Mouse (Mus musculus) left cerebral cortex, postnatal 36 days (tissue): ENCODE results near the gene Acbd3. TPM values are rescaled to one million over a fixed set of nuclear protein-coding genes. Genes with fewer than 3 reads are reported as not detected.

Experiments used
- DNase-seq, 2 experiments: peaks; one replicate each; pipeline ENCODE4 v3.0.0; 2021 to 2022; ENCODE audit warnings: low spot score in 2 of 2, mixed read lengths in 1 of 2
- intact Hi-C: fragments of 180-260 bp; cut with DNase I; formaldehyde crosslinking; loops from one replicate; pipeline ENCODE4 v1.15.1; 2025
- total RNA-seq, 2 experiments: library from RNA; stranded (reverse); gene quantifications; 2 replicates each; pipeline ENCODE4 v1.2.3; 2021

Acbd3 gene
- total RNA-seq, 2 experiments from 2014 or later: 30.1 to 35.1 TPM

GRCm38 (mm10) chr1:180757252-180757955, 31.6 kb downstream of the Acbd3 start:
- intact Hi-C loops: no loop called here
- DNase-seq: no peak

DNA sequence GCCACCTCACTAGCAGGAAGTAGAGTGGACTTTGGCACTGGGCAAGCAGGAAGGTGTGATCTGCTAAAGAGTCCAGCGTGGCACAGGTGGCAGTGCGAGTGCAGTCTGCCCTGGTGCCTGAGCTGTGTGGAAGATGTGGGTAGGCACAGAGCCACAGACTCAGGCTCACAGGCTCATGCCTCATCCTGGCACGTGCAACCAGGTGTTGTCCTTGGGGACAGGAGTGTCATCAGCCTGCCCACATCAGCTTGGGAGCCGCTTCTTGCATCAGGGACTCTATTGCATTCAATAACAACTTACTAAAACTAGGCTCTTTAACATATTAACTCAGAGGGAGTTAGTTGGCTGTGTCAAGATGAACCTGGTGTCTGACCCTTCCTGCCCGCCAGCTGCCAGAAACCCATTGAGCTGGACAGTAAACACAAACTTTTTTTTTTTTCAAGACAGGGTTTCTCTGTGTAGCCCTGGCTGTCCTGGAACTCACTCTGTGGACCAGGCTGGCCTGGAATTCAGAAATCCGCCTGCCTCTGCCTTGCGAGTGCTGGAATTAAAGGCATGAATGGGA, 32.2 kb downstream of the Acbd3 start:
- DNase-seq: no peak
- intact Hi-C loops: no loop called here

DNA sequence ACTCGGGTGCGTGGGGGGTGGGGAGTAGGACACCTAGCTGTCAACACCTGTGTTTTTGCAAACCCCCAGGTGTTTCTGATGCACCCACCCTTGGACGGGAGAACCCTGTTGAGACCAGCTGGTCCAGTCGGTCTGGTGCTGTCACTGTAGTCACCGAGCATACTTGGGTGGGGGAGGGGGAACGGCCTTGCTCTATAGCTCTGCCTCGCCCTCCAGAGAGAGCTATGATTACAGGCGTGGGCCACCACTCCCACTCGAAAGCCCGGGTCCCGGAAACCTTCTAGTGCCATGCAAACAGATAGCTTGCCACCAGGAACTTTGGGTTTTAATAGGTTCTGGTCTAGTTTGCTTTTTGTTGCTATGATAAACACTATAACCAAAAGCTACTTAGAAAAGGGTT, 36.3 kb downstream of the Acbd3 start:
- intact Hi-C loops: loop anchor here (10.0 kb wide), 1 partner anchor 177 kb away; no protein-coding TSS in a partner anchor
- no peak for DNase-seq

DNA sequence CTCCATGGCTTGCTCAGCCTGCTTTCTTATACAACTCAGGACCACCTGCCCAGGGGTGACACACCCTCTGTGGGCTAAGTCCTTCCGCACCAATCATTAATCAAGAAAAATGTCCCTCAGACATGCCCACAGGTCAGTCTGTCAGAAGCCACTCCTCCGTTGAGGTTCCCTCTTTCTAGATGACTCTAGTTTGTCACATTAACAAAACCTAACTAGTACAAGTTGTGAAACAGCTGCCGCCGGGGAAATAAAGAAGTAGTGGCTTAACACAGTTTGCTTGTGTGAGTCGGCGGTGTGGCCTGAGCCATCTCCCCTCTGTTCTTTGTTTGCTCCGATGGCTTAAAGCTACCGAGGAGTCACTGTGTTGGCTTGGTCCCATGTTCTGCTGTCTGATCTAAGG, 36.8 kb downstream of the Acbd3 start:
- DNase-seq: no peak
- intact Hi-C loops: loop anchor here (10.0 kb wide), 1 partner anchor 178 kb away; no protein-coding TSS in a partner anchor

GRCm38 (mm10) chr1:180763307-180763706, 37.5 kb downstream of the Acbd3 start:
- intact Hi-C loops: loop anchor here (10.0 kb wide), 1 partner anchor 179 kb away; no protein-coding TSS in a partner anchor

GRCm38 (mm10) chr1:180763828-180764227, 38.0 kb downstream of the Acbd3 start:
- intact Hi-C loops: loop anchor here (1.0 to 10.0 kb wide), 2 partner anchors 44 to 179 kb away; no protein-coding TSS in a partner anchor
- peak; percentile 70 to 80 for DNase-seq

More at GRCm38 (mm10) chr1:180763307-180763706, 37.5 kb downstream of the Acbd3 start:
- no peak for DNase-seq

GRCm38 (mm10) chr1:180765393-180765792, 39.5 kb downstream of the Acbd3 start:
- no peak for DNase-seq
- intact Hi-C loops: loop anchor here (5.0 to 10.0 kb wide), 3 partner anchors 181 to 498 kb away; no protein-coding TSS in a partner anchor

DNA sequence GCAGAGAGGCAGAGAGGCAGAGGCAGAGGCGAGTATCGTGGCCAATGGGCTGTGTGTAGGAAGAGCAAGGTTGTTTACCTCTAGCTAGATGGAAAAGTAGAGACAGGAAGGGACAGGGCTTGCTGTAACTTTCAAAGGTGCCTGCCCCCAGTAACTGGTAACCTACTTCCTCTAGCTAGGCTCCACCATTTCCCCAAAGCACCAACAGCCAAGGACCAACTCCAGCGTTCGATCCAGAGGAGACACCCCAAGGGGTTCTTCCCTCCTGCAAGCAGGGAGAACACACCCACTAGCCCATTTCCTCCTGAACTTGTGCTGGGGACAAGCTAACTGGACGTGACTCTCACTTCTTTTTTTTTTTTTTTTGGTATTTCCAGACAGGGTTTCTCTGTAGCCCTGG, 40.7 kb downstream of the Acbd3 start:
- no peak for DNase-seq
- intact Hi-C loops: loop anchor here (5.0 to 10.0 kb wide), 3 partner anchors 182 to 499 kb away; no protein-coding TSS in a partner anchor

DNA sequence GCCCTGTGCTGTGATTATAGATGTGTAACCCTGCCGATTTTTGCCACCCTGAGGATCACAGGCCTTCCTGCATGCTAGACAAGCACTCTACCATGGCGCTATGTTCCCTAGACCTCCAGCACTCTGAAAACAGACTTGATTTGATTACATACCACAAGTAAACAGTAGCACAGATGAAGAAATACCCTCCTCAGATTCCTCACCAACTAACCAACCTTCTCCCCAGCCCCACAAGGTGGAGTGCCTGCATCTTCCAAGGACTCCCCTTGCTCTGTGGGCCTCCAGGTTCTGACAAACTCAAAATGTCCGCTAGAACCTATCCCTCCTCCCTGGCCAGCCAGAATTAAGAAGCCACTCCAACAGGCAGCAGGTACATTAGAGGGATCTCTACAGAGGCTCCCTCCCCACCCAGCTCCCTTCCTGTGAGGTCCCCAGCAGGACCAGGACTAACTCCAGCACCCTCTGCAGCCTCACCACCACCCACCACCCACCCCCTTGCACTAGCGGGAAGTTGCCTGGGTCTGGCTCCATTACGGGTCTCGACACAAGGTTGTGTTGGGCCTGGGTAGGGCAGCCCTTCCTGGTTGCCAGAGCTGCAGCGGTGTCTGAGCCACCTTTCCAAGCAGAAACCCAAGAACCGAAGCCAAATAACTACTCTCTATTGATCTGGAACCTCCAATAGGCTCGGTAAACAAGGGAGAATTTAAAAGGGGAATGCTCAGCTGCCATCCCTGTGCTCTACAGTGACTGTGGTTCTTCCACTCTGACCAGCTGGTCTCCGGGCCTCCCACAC, 41.9 kb downstream of the Acbd3 start:
- intact Hi-C loops: loop anchor here (5.0 to 10.0 kb wide), 3 partner anchors 183 to 500 kb away; no protein-coding TSS in a partner anchor
- DNase-seq: no peak

- intact Hi-C loops: loop anchor here (5.0 to 10.0 kb wide), 3 partner anchors 184 to 501 kb away; no protein-coding TSS in a partner anchor
- peak; percentile 70 for DNase-seq
These were observed 42.7 kb downstream of the Acbd3 start for GRCm38 (mm10) chr1:180768334-180769168.

DNA sequence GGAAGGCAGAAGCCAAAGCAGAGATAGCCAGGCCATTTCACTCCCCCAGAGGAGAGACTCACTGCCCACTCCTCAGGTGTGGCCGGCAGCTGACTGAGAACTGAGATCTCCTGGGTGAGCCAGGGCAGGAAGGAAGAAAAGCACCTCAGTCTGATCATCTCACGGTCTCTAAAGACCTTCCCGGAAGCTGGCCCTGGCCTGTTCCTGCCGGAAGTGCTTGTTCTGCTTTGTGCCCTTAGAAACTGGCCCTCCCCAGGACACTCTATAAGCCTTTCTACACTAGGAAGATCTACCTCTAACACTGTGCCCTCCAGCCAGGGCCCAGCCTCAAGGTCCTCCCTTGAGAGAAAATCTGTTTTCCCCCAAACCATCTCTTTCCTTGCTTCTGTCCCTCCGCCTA, 45.5 kb downstream of the Acbd3 start:
- no peak for DNase-seq
- intact Hi-C loops: no loop called here

DNA sequence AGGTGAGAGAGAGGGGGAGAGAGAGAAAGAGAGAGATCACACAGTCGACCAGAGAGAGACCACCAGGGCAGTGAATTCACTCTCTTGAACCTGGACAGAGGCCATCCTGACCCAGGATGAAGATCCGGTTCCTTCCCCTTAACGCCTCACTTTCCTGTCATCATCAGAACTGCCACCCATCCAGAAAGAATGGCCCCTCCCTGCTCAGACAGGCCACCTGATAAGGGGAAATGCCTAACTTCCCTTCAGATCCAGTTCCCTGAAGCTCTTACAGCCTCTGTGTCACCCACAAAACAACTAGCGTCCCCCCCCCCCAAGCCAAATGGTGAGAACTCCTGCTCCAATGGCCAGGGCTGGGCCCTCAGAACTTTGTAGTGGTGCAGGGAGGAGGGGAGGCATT, 45.9 kb downstream of the Acbd3 start:
- DNase-seq: no peak
- intact Hi-C loops: no loop called here

GRCm38 (mm10) chr1:180772291-180772690, 46.4 kb downstream of the Acbd3 start:
- no peak for DNase-seq
- intact Hi-C loops: no loop called here

DNA sequence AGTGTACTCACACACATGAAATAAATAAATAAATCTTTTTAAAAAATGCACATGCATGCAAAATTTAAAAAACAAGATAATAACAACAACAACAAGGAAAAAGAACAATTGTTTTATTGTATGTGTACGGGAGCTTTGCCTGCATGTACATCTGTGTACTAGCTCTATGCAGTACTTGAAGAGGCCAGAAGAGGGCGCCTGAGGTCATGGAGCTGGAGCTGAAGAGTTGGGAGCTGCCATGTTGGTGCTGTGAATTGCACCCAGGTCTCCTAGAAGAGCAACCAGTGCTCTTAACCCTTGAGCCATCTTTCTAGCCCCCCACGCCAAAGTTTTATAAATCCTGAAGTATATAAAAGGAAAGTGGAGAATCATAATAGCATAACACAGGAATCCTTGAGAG, 48.8 kb downstream of the Acbd3 start:
- intact Hi-C loops: loop anchor here (5.0 kb wide), 1 partner anchor 38 kb away; the partner anchor contains the start of gene H3f3a
- no peak for DNase-seq

DNA sequence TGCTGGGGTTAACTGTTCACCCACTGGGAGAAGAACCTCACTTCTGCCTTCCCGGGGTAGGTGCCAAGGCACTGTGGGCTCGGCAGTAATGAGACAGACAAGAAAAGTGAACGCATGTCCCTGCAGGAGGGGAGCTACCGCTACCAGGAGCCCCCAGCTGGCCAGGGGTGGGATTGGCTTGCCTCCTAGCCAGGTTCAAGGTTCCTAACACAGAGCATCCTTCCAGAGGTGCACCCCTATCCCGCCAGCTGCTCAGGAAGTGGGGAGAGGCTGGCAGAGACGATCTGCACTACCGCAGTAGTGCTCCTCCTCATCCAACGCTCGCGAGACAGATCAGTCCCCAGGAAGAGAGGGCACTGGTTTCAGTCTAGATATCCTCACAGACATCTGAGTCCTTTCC, 49.5 kb downstream of the Acbd3 start:
- no peak for DNase-seq
- intact Hi-C loops: loop anchor here (5.0 kb wide), 1 partner anchor 37 kb away; the partner anchor contains the start of gene H3f3a

GRCm38 (mm10) chr1:180775849-180776493, 50.1 kb downstream of the Acbd3 start:
- DNase-seq: no peak
- intact Hi-C loops: loop anchor here (5.0 kb wide), 1 partner anchor 36 kb away; the partner anchor contains the start of gene H3f3a

- DNase-seq: no peak
- intact Hi-C loops: loop anchor here (5.0 kb wide), 1 partner anchor 36 kb away; the partner anchor contains the start of gene H3f3a
These were observed 50.7 kb downstream of the Acbd3 start for GRCm38 (mm10) chr1:180776494-180776893.

GRCm38 (mm10) chr1:180777289-180777659, 51.4 kb downstream of the Acbd3 start:
- intact Hi-C loops: loop anchor here (5.0 kb wide), 1 partner anchor 35 kb away; the partner anchor contains the start of gene H3f3a

More at GRCm38 (mm10) chr1:180777289-180777659, 51.4 kb downstream of the Acbd3 start:
- peak in 1 of 2 experiments; percentile 18 for DNase-seq
